In genomic region chr11:51652889-51653418, GRCm38 (mm10) we compare ENCODE assay signal across 27 mouse cellular contexts. TPM values are rescaled to one million over a fixed set of nuclear protein-coding genes. Genes with fewer than 3 reads are reported as not detected.
DNase-seq lines count a peak whose midpoint lies in the region; ATAC-seq and TF ChIP-seq lines count a peak whose summit lies in the region.
"Had no signal": no experiment of that assay in that cellular context is flagged by ENCODE, and none has a peak within 500 bp of the region (broad histone marks: within the 10 kb centered on the region; RNA-seq: fewer than 3 reads in every experiment).

No protein-coding gene starts in this region.

- peaks cover 6% of the 10 kb centered on the region; the same call in 1 of the 2 replicates for H3K79me2 ChIP-seq in liver, adult 2 months (ENCODE audit: control insufficient read depth, insufficient read depth, low read length)

- H3K27me3 ChIP-seq in kidney, adult 2 months (replicated peaks; ENCODE audit: control insufficient read depth, insufficient read depth, low read length): no peaks in the 10 kb centered on the region
- H3K27me3 ChIP-seq in kidney, embryonic 14.5 days (ENCODE audit: control insufficient read depth, insufficient read depth, low read length): no peaks in the 10 kb centered on the region
- no peaks in the 10 kb centered on the region for H3K27me3 ChIP-seq in liver, adult 2 months (ENCODE audit: control insufficient read depth, insufficient read depth, low read length)
- H3K27me3 ChIP-seq in E14TG2a.4 (ENCODE audit: insufficient read depth, low read length): no peaks in the 10 kb centered on the region
- peaks cover 40% of the 10 kb centered on the region for H3K27me3 ChIP-seq in embryonic facial prominence, embryonic 10.5 days (replicated peaks; ENCODE audit: low read depth, poor library complexity, severe bottlenecking)
- H3K27me3 ChIP-seq: limb, embryonic 15.5 days had no signal

- ATAC-seq in kidney, embryonic 14.5 days (ENCODE audit: low FRiP score, low TSS enrichment): no peak
- ATAC-seq: activated CD4-positive, CD25-positive, alpha-beta regulatory T cell, adult 4 months; CD4-positive, CD25-positive, alpha-beta regulatory T cell, adult 4 months; forebrain, embryonic 13.5 days had no signal

- H3K9ac ChIP-seq in kidney, embryonic 14.5 days (ENCODE audit: low read depth, low read length): no peak overlapping the region
- H3K9ac ChIP-seq in liver, adult 2 months (ENCODE audit: low read depth, low read length): no peak overlapping the region
- H3K9ac ChIP-seq: hindbrain, embryonic 12.5 days; limb, embryonic 15.5 days; lung, embryonic 14.5 days had no signal

- WGBS in kidney, adult 2 months: 75% methylated on average over 4 of the region's 4 CpGs
- 91% methylated on average over 4 of the region's 4 CpGs for WGBS in kidney, embryonic 14.5 days
- WGBS in liver, adult 2 months: 24% methylated on average over 4 of the region's 4 CpGs
- 89% methylated on average over 4 of the region's 4 CpGs for WGBS in embryonic facial prominence, embryonic 10.5 days

- H3K27ac ChIP-seq in kidney, adult 2 months (ENCODE audit: insufficient read depth, low read depth, low read length): no peak overlapping the region
- H3K27ac ChIP-seq in kidney, embryonic 14.5 days (ENCODE audit: low read depth, low read length): no peak overlapping the region
- peak overlapping the region; percentile 53 for H3K27ac ChIP-seq in liver, adult 2 months (replicated peaks; ENCODE audit: insufficient read depth, low read depth, low read length)
- H3K27ac ChIP-seq in embryonic facial prominence, embryonic 10.5 days (replicated peaks): no peak overlapping the region
- H3K27ac ChIP-seq: forebrain, embryonic 13.5 days; hindbrain, embryonic 12.5 days; limb, embryonic 10.5 days; limb, embryonic 15.5 days had no signal

- no peak overlapping the region for H3K4me2 ChIP-seq in kidney, embryonic 14.5 days (replicated peaks; ENCODE audit: low read depth, low read length)
- H3K4me2 ChIP-seq: forebrain, embryonic 13.5 days; hindbrain, embryonic 12.5 days; limb, embryonic 15.5 days; lung, embryonic 14.5 days had no signal

- peak; percentile 65 for DNase-seq in kidney, adult 2 months
- DNase-seq in liver, adult 2 months (ENCODE audit: extremely low read depth, low read depth, low spot score): peak; percentile 97
- no peak for DNase-seq in liver
- peak; percentile 43 for DNase-seq in yolk sac, embryonic 10.5 days (ENCODE audit: low spot score)
- DNase-seq in embryonic facial prominence, embryonic 10.5 days (ENCODE audit: low spot score): no peak
- DNase-seq: adrenal gland, adult 2 months; cerebellum, adult 2 months; cerebellum, postnatal 25 days; gastrocnemius, postnatal 10 days; heart, postnatal 14 days; kidney, adult 11 months; kidney, postnatal 14 days; layer of hippocampus, adult 9-11 months; lung, embryonic 14.5 days; lung, postnatal 14 days; midbrain, embryonic 14.5 days; spleen, adult 18-20 months; thymus, adult 18-20 months; thymus, postnatal 25 days had no signal

- no peak for TF ChIP-seq POLR2A in kidney, adult 2 months (IDR thresholded peaks at IDR 0.05; ENCODE audit: low read depth, low read length)
- no peak for TF ChIP-seq POLR2A in liver, adult 2 months (IDR thresholded peaks at IDR 0.05; ENCODE audit: extremely low read depth, insufficient read depth, low read length)

- no peaks in the 10 kb centered on the region for H3K9me3 ChIP-seq in kidney, embryonic 14.5 days (ENCODE audit: control insufficient read depth, low read length)
- no peaks in the 10 kb centered on the region for H3K9me3 ChIP-seq in E14TG2a.4 (ENCODE audit: low read length)
- H3K9me3 ChIP-seq in embryonic facial prominence, embryonic 10.5 days: no peaks in the 10 kb centered on the region
- H3K9me3 ChIP-seq: forebrain, embryonic 13.5 days; hindbrain, embryonic 12.5 days; limb, embryonic 10.5 days; limb, embryonic 15.5 days had no signal

- peaks cover 18% of the 10 kb centered on the region for H3K4me1 ChIP-seq in kidney, adult 2 months (ENCODE audit: control insufficient read depth, insufficient read depth, low read length)
- peaks cover 14% of the 10 kb centered on the region; the same call in 1 of the 2 replicates for H3K4me1 ChIP-seq in kidney, embryonic 14.5 days (ENCODE audit: control insufficient read depth, insufficient read depth, low read length)
- H3K4me1 ChIP-seq in liver, adult 2 months (ENCODE audit: control insufficient read depth, insufficient read depth, low read length): peaks cover 38% of the 10 kb centered on the region
- peaks cover 82% of the 10 kb centered on the region for H3K4me1 ChIP-seq in E14TG2a.4 (replicated peaks; ENCODE audit: low read depth, low read length)
- peaks cover 40% of the 10 kb centered on the region for H3K4me1 ChIP-seq in embryonic facial prominence, embryonic 10.5 days

- no peaks in the 10 kb centered on the region for H3K36me3 ChIP-seq in kidney, adult 2 months (ENCODE audit: control insufficient read depth, insufficient read depth, low read length)
- H3K36me3 ChIP-seq in kidney, embryonic 14.5 days (ENCODE audit: control insufficient read depth, insufficient read depth, low read length): no peaks in the 10 kb centered on the region
- H3K36me3 ChIP-seq in liver, adult 2 months (ENCODE audit: control insufficient read depth, insufficient read depth, low read length): no peaks in the 10 kb centered on the region
- peaks cover 73% of the 10 kb centered on the region for H3K36me3 ChIP-seq in E14TG2a.4 (ENCODE audit: insufficient read depth, low read length)
- no peaks in the 10 kb centered on the region for H3K36me3 ChIP-seq in embryonic facial prominence, embryonic 10.5 days (replicated peaks)
- H3K36me3 ChIP-seq: hindbrain, embryonic 12.5 days had no signal

- H3K4me3 ChIP-seq in kidney, adult 2 months (ENCODE audit: insufficient read depth, low read depth, low read length): no peak overlapping the region
- no peak overlapping the region for H3K4me3 ChIP-seq in kidney, embryonic 14.5 days (ENCODE audit: low read length)
- H3K4me3 ChIP-seq in liver, adult 2 months (ENCODE audit: insufficient read depth, low read depth, low read length): no peak overlapping the region
- peak overlapping the region; percentile 72 for H3K4me3 ChIP-seq in E14TG2a.4 (replicated peaks; ENCODE audit: low read length)
- H3K4me3 ChIP-seq in embryonic facial prominence, embryonic 10.5 days: no peak overlapping the region
- H3K4me3 ChIP-seq: forebrain, embryonic 13.5 days; hindbrain, embryonic 12.5 days; limb, embryonic 10.5 days; limb, embryonic 15.5 days had no signal

- no peak for TF ChIP-seq CTCF in kidney, adult 2 months (conservative IDR thresholded peaks at IDR 0.05; ENCODE audit: insufficient read depth, insufficient read length, low read depth, low read length)
- TF ChIP-seq CTCF in liver, adult 2 months (IDR thresholded peaks at IDR 0.05; ENCODE audit: low read depth, low read length): no peak
- no peak for TF ChIP-seq CTCF in E14TG2a.4 (conservative IDR thresholded peaks at IDR 0.05; ENCODE audit: low read length)

RNA-seq across cellular contexts. Expression of gene D930048N14Rik, which starts 2.2 kb away (rescaled TPM):
- 10.7 and 13.7 TPM in 2 replicates for polyA plus RNA-seq in kidney, adult 2 months (2012; rRNA removed)
- polyA plus RNA-seq in kidney, embryonic 14.5 days (2014; fragmentation: Nextera tagmentation; extraction: Ambion mirVana): 2.4 and 3.8 TPM in 2 replicates
- 1.3 and 1.7 TPM in 2 replicates for total RNA-seq in liver, adult 2 months (2014; rRNA removed)
- polyA plus RNA-seq in liver, adult 2 months (2012; rRNA removed): 10.3 and 10.9 TPM in 2 replicates
- 1.6 and 2.4 TPM in 2 replicates for polyA plus RNA-seq in embryonic facial prominence, embryonic 10.5 days (2016; fragmentation: Nextera tagmentation; extraction: Ambion mirVana)

RNA-seq across cellular contexts. Expression of gene N4bp3, which starts 2.3 kb away (rescaled TPM):
- 11.8 and 13.6 TPM in 2 replicates for polyA plus RNA-seq in kidney, adult 2 months (2012; rRNA removed)
- 18.5 and 22.6 TPM in 2 replicates for polyA plus RNA-seq in kidney, embryonic 14.5 days (2014; fragmentation: Nextera tagmentation; extraction: Ambion mirVana)
- total RNA-seq in liver, adult 2 months (2014; rRNA removed): 1.6 and 2.4 TPM in 2 replicates
- polyA plus RNA-seq in liver, adult 2 months (2012; rRNA removed): 5.7 and 6.4 TPM in 2 replicates
- polyA plus RNA-seq in embryonic facial prominence, embryonic 10.5 days (2016; fragmentation: Nextera tagmentation; extraction: Ambion mirVana): 15.8 and 17.4 TPM in 2 replicates

RNA-seq across cellular contexts. Expression of gene Rmnd5b, which starts 17.3 kb away (rescaled TPM):
- polyA plus RNA-seq in kidney, adult 2 months (2012; rRNA removed): 46.6 and 52.9 TPM in 2 replicates
- polyA plus RNA-seq in kidney, embryonic 14.5 days (2014; fragmentation: Nextera tagmentation; extraction: Ambion mirVana): 38.9 and 48.7 TPM in 2 replicates
- total RNA-seq in liver, adult 2 months (2014; rRNA removed): 8.9 and 10.3 TPM in 2 replicates
- 44.9 and 46.6 TPM in 2 replicates for polyA plus RNA-seq in liver, adult 2 months (2012; rRNA removed)
- polyA plus RNA-seq in embryonic facial prominence, embryonic 10.5 days (2016; fragmentation: Nextera tagmentation; extraction: Ambion mirVana): 32.7 and 38.1 TPM in 2 replicates

RNA-seq across cellular contexts. Expression of gene Nhp2, which starts 33.4 kb away (rescaled TPM):
- 44.6 and 49.8 TPM in 2 replicates for polyA plus RNA-seq in kidney, adult 2 months (2012; rRNA removed)
- 211 and 264 TPM in 2 replicates for polyA plus RNA-seq in kidney, embryonic 14.5 days (2014; fragmentation: Nextera tagmentation; extraction: Ambion mirVana)
- 26.4 and 29.4 TPM in 2 replicates for total RNA-seq in liver, adult 2 months (2014; rRNA removed)
- 31.4 and 33.8 TPM in 2 replicates for polyA plus RNA-seq in liver, adult 2 months (2012; rRNA removed)
- polyA plus RNA-seq in embryonic facial prominence, embryonic 10.5 days (2016; fragmentation: Nextera tagmentation; extraction: Ambion mirVana): 260 and 276 TPM in 2 replicates

RNA-seq across cellular contexts. Expression of gene 0610009B22Rik, which starts 35.7 kb away (rescaled TPM):
- 30.5 and 41.0 TPM in 2 replicates for polyA plus RNA-seq in kidney, adult 2 months (2012; rRNA removed)
- polyA plus RNA-seq in kidney, embryonic 14.5 days (2014; fragmentation: Nextera tagmentation; extraction: Ambion mirVana): 105 and 142 TPM in 2 replicates
- 30.5 and 32.2 TPM in 2 replicates for total RNA-seq in liver, adult 2 months (2014; rRNA removed)
- 17.7 and 21.6 TPM in 2 replicates for polyA plus RNA-seq in liver, adult 2 months (2012; rRNA removed)
- 84.2 TPM in 2 replicates for polyA plus RNA-seq in embryonic facial prominence, embryonic 10.5 days (2016; fragmentation: Nextera tagmentation; extraction: Ambion mirVana)

Comparison
In these comparisons a context has a peak if more than half of its experiments do, and no peak if none do; other contexts are left out.
1. DNase-seq: peak in kidney, adult 2 months (single experiment), liver, adult 2 months (single experiment) and yolk sac, embryonic 10.5 days (single experiment); none in liver (single experiment) and embryonic facial prominence, embryonic 10.5 days (single experiment).